Mouse (Mus musculus) liver, postnatal 0 days (tissue): ENCODE data around the gene Fam107b.

Experiments used
- CTCF ChIP-seq: sonication (generic); IDR thresholded peaks from 2 replicates; pipeline ENCODE4 v1.5.1; 2016; ENCODE audit warnings: antibody characterized with exemption, low read depth
- EP300 ChIP-seq: IDR thresholded peaks from 2 replicates; pipeline ENCODE4 v1.6.1; 2016; ENCODE audit warnings: antibody characterized with exemption, low read depth, mild to moderate bottlenecking

- no peak for TF ChIP-seq CTCF
- TF ChIP-seq EP300: no peak
Measured at GRCm38 (mm10) chr2:3636771-3637170, 66.5 kb downstream of the Fam107b start.
